Comparison of ENCODE assay signal across 24 mouse cellular contexts in the genomic region with DNA sequence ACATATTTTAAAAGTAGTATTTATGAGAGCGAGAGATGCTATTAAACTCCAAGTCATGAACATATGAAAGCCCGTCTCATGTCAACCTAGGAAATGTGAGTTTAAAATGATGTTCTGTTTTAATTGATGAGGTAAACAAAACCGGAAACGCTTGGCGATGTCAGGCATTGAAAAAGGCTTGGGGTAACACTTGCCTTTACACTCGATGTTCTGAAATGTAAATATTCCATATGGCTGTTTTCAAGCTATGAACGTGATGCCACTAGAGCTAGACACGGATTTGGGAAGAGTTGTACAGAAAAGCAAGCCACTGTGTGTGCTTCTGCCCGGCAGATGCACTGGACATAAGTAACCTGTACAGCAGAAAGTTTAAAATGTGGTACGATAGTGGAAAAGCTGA. TPM values are rescaled to one million over a fixed set of nuclear protein-coding genes. Genes with fewer than 3 reads are reported as not detected.
"Had no signal": no experiment of that assay in that cellular context is flagged by ENCODE, and none has a peak within 500 bp of the region (broad histone marks: within the 10 kb centered on the region; RNA-seq: fewer than 3 reads in every experiment).

No protein-coding gene starts in this region.

- H3K4me2 ChIP-seq: hindbrain, embryonic 13.5 days; hindbrain, embryonic 15.5 days; limb, embryonic 13.5 days; limb, embryonic 15.5 days had no signal

- DNase-seq: gastrocnemius, postnatal 14 days; gastrocnemius, postnatal 36 days; heart, adult 18-20 months; heart, postnatal 10 days; kidney, adult 11 months; kidney, adult 2 months; kidney, postnatal 14 days; kidney, postnatal 36 days; layer of hippocampus, adult 9-11 months; layer of hippocampus, postnatal 36 days; left cerebral cortex, postnatal 4 days had no signal

- H3K9ac ChIP-seq: hindbrain, embryonic 13.5 days; hindbrain, embryonic 15.5 days; limb, embryonic 13.5 days; limb, embryonic 15.5 days; liver, embryonic 12.5 days; liver, embryonic 14.5 days had no signal

- H3K27ac ChIP-seq: heart, embryonic 10.5 days; hindbrain, embryonic 15.5 days; hindbrain, postnatal 0 days; limb, embryonic 13.5 days; limb, embryonic 15.5 days; liver, embryonic 12.5 days; liver, embryonic 14.5 days had no signal

- H3K9me3 ChIP-seq: heart, embryonic 10.5 days; hindbrain, embryonic 13.5 days; hindbrain, embryonic 15.5 days; limb, embryonic 13.5 days; limb, embryonic 15.5 days; liver, embryonic 12.5 days had no signal

- ATAC-seq: hindbrain, postnatal 0 days; intestine, embryonic 16.5 days; liver, embryonic 12.5 days had no signal

- H3K4me3 ChIP-seq: heart, embryonic 10.5 days; hindbrain, embryonic 13.5 days; hindbrain, embryonic 15.5 days; limb, embryonic 13.5 days; limb, embryonic 15.5 days; liver, embryonic 12.5 days had no signal

- H3K27me3 ChIP-seq: hindbrain, embryonic 13.5 days; limb, embryonic 13.5 days; limb, embryonic 15.5 days; liver, embryonic 12.5 days had no signal

RNA-seq across cellular contexts. Expression of a gene that starts 41.0 kb away (rescaled TPM):
- polyA plus RNA-seq: gonadal fat pad, adult 2 months; heart, embryonic 10.5 days; kidney, embryonic 14.5 days; limb, embryonic 11.5 days; limb, embryonic 13.5 days; liver, adult 2 months; liver, embryonic 14.5 days had no signal

RNA-seq across cellular contexts. Expression of a gene that starts 54.9 kb away (rescaled TPM):
- polyA plus RNA-seq: liver, adult 2 months had no signal
